Mouse (Mus musculus) lung, postnatal 0 days (tissue): ENCODE data around the gene Krtap3-2. TPM values are rescaled to one million over a fixed set of nuclear protein-coding genes. Genes with fewer than 3 reads are reported as not detected.

Experiments
- ATAC-seq: fragments of 200-750 bp; cut with Nextera tagmentation; 2 replicates; pipeline ENCODE4 v1.8.0; 2017; ENCODE audit warnings: moderate library complexity
- DNase-seq: peaks from one replicate; pipeline ENCODE4 v3.0.0-alpha.2; 2016; ENCODE audit warnings: low spot score
- H3K27ac ChIP-seq: fragments of 300-500 bp; sonication (generic); 2 replicates; pipeline ENCODE4 v1.5.1; 2014; ENCODE audit warnings: antibody characterized with exemption, mild to moderate bottlenecking, low read length, mixed read lengths
- H3K27me3 ChIP-seq: fragments of 300-500 bp; sonication (generic); replicated peaks from 2 replicates; pipeline ENCODE4 v1.6.1; 2014; ENCODE audit warnings: low read length, mixed read lengths; ENCODE audit not compliant: insufficient read depth
- H3K36me3 ChIP-seq: fragments of 300-500 bp; sonication (generic); 2 replicates; pipeline ENCODE4 v1.6.1; 2014; ENCODE audit warnings: low read length, mixed read lengths; ENCODE audit not compliant: insufficient read depth
- H3K4me1 ChIP-seq: fragments of 300-500 bp; sonication (generic); 2 replicates; pipeline ENCODE4 v1.6.1; 2014; ENCODE audit warnings: antibody characterized with exemption, low read depth, low read length, mixed read lengths; ENCODE audit not compliant: insufficient read depth
- H3K4me2 ChIP-seq: fragments of 300-500 bp; sonication (generic); replicated peaks from 2 replicates; pipeline ENCODE4 v1.6.1; 2014; ENCODE audit warnings: low read depth, mild to moderate bottlenecking, low read length, moderate library complexity, mixed read lengths
- H3K4me3 ChIP-seq: fragments of 300-500 bp; sonication (generic); 2 replicates; pipeline ENCODE4 v1.5.1; 2014; ENCODE audit warnings: low read depth, low read length
- H3K9ac ChIP-seq: fragments of 300-500 bp; sonication (generic); replicated peaks from 2 replicates; pipeline ENCODE4 v1.6.1; 2014; ENCODE audit warnings: low read depth, mild to moderate bottlenecking
- H3K9me3 ChIP-seq: fragments of 300-500 bp; sonication (generic); 2 replicates; pipeline ENCODE4 v1.6.1; 2016; ENCODE audit warnings: low read length, mixed read lengths
- CTCF ChIP-seq: IDR thresholded peaks from 2 replicates; pipeline ENCODE4 v1.5.1; 2016; ENCODE audit warnings: antibody characterized with exemption, mild to moderate bottlenecking
- EP300 ChIP-seq: IDR thresholded peaks from 2 replicates; pipeline ENCODE4 v1.6.1; 2016; ENCODE audit warnings: antibody characterized with exemption, mild to moderate bottlenecking, control low read depth
- WGBS: fragments of 180-500 bp; shearing (Covaris S2); extraction: QIAGEN DNeasy Blood & Tissue Kit; methylation state at CpG from one replicate; pipeline ENCODE4 v1.1.7; 2014; 5-methylcytosine and 5-hydroxymethylcytosine counted together
- polyA plus RNA-seq: library from polyadenylated mRNA; unstranded; fragments of >200 nt; fragmentation: Nextera tagmentation; extraction: Ambion mirVana; gene quantifications from 2 replicates; pipeline ENCODE4 v1.2.1, GENCODE M21; 2015

The Krtap3-2 gene
- polyA plus RNA-seq, 1 experiment from 2014 or later, result not detected

GRCm38 (mm10) chr11:99514098-99514497 is 42.6 kb downstream of the Krtap3-2 start:
- no peaks in the 10 kb centered on the region for H3K4me1 ChIP-seq
- ATAC-seq (peak; percentile 41; the same call in 1 of the 2 replicates), DNase-seq (peak; percentile 19)
- no peaks in the 10 kb centered on the region for H3K27me3 ChIP-seq
- 53% methylated on average over 8 of the region's 8 CpGs for WGBS
- TF ChIP-seq CTCF (no peak), EP300 (peak; percentile 32; the same call in 1 of the 2 replicates)
- no peak overlapping the region for H3K27ac ChIP-seq
- no peaks in the 10 kb centered on the region for H3K36me3 ChIP-seq
- H3K9ac ChIP-seq, result no peak overlapping the region
- no peaks in the 10 kb centered on the region for H3K9me3 ChIP-seq
- H3K4me3 ChIP-seq, result no peak overlapping the region
- no peak overlapping the region for H3K4me2 ChIP-seq

Other genes with a start within 250 kb of the Krtap3-2 start
- gene Krt25, start 233.9 kb downstream of the Krtap3-2 start, polyA plus RNA-seq, result 0.11 and 0.15 TPM in 2 replicates
- gene Krt26, start 218.9 kb downstream of the Krtap3-2 start, polyA plus RNA-seq, result not detected in 2 replicates
- not detected in 2 replicates for gene Krt27, start 205.7 kb downstream of the Krtap3-2 start, polyA plus RNA-seq
- 0.17 and 0.19 TPM in 2 replicates for gene Krt28, start 181.9 kb downstream of the Krtap3-2 start, polyA plus RNA-seq
- gene Krt10, start 167.5 kb downstream of the Krtap3-2 start, polyA plus RNA-seq, result 18.4 and 19.6 TPM in 2 replicates
- gene Krt12, start 134.6 kb downstream of the Krtap3-2 start, polyA plus RNA-seq, result not detected in 2 replicates
- 0.27 and 0.31 TPM in 2 replicates for gene Krt20, start 118.7 kb downstream of the Krtap3-2 start, polyA plus RNA-seq
- gene Krt23, start 63.7 kb downstream of the Krtap3-2 start, polyA plus RNA-seq, result 8.2 and 9.7 TPM in 2 replicates
- not detected in 2 replicates for gene Krt39, start 35.5 kb downstream of the Krtap3-2 start, polyA plus RNA-seq
- not detected in 2 replicates for gene Krt40, start 13.7 kb downstream of the Krtap3-2 start, polyA plus RNA-seq
- gene Krtap3-3, start 6.0 kb downstream of the Krtap3-2 start, polyA plus RNA-seq, result not detected in 2 replicates
- not detected in 2 replicates for gene Gm11939, start 2.6 kb upstream of the Krtap3-2 start, polyA plus RNA-seq
- not detected in 2 replicates for gene Krtap3-1, start 9.8 kb upstream of the Krtap3-2 start, polyA plus RNA-seq
- 0.26 TPM in 1 of 2 replicates, not detected in the other for gene Krtap1-5, start 24.2 kb upstream of the Krtap3-2 start, polyA plus RNA-seq
- gene Krtap1-4, start 26.8 kb upstream of the Krtap3-2 start, polyA plus RNA-seq, result not detected in 2 replicates
- not detected in 2 replicates for gene Krtap1-3, start 34.5 kb upstream of the Krtap3-2 start, polyA plus RNA-seq
- not detected in 2 replicates for gene Krtap9-3, start 41.3 kb upstream of the Krtap3-2 start, polyA plus RNA-seq
- gene Gm11938, start 46.5 kb upstream of the Krtap3-2 start, polyA plus RNA-seq, result not detected in 2 replicates
- gene Gm11937, start 53.3 kb upstream of the Krtap3-2 start, polyA plus RNA-seq, result not detected in 2 replicates
- not detected in 2 replicates for gene Krtap2-4, start 58.0 kb upstream of the Krtap3-2 start, polyA plus RNA-seq
- not detected in 2 replicates for gene Gm11562, start 63.6 kb upstream of the Krtap3-2 start, polyA plus RNA-seq
- not detected in 2 replicates for gene Krtap4-1, start 71.4 kb upstream of the Krtap3-2 start, polyA plus RNA-seq
- gene Krtap4-2, start 78.2 kb upstream of the Krtap3-2 start, polyA plus RNA-seq, result not detected in 2 replicates
- gene Krtap4-7, start 87.2 kb upstream of the Krtap3-2 start, polyA plus RNA-seq, result not detected in 2 replicates
- not detected in 2 replicates for gene Gm11555, start 93.4 kb upstream of the Krtap3-2 start, polyA plus RNA-seq
- not detected in 2 replicates for gene Gm11563, start 102.1 kb upstream of the Krtap3-2 start, polyA plus RNA-seq
- not detected in 2 replicates for gene Krtap4-6, start 109.1 kb upstream of the Krtap3-2 start, polyA plus RNA-seq
- gene Gm14190, start 133.9 kb upstream of the Krtap3-2 start, polyA plus RNA-seq, result not detected in 2 replicates
- not detected in 2 replicates for gene Gm14180, start 177.4 kb upstream of the Krtap3-2 start, polyA plus RNA-seq
- not detected in 2 replicates for gene Gm11595, start 216.1 kb upstream of the Krtap3-2 start, polyA plus RNA-seq
- gene Krtap4-8, start 223.9 kb upstream of the Krtap3-2 start, polyA plus RNA-seq, result not detected in 2 replicates
- not detected in 2 replicates for gene Krtap4-9, start 228.3 kb upstream of the Krtap3-2 start, polyA plus RNA-seq
- gene Gm11596, start 236.6 kb upstream of the Krtap3-2 start, polyA plus RNA-seq, result not detected in 2 replicates
- not detected in 2 replicates for gene Gm11569, start 242.1 kb upstream of the Krtap3-2 start, polyA plus RNA-seq
- not detected in 2 replicates for gene Gm11554, start 247.6 kb upstream of the Krtap3-2 start, polyA plus RNA-seq